Comparison of ENCODE assay signal across 25 mouse cellular contexts in the genomic region with DNA sequence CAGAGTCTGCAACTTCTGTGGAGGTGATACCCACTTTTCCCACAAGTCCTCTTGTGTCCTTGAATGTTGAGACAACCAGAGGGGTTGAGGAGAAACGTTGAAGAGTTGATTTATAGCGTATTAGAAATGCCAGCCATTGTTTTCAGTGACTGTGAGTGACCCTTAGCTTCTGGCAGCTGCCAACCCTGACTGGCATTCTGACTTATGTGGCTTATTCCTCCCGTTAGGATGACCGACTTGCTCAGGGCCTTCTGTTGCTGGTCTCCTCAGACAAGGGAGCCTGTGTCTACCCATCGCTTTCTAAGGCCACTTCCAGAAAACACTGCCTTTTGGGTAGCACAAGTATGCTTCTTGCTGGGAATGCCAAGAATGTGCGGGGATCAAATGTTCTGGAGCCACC. TPM values are rescaled to one million over a fixed set of nuclear protein-coding genes. Genes with fewer than 3 reads are reported as not detected.
A peak's percentile ranks its signal among the peaks of the same experiment; 100 is the strongest.
DNase-seq lines count a peak whose midpoint lies in the region; ATAC-seq and TF ChIP-seq lines count a peak whose summit lies in the region.
"Had no signal": no experiment of that assay in that cellular context is flagged by ENCODE, and none has a peak within 500 bp of the region (broad histone marks: within the 10 kb centered on the region; RNA-seq: fewer than 3 reads in every experiment).

No protein-coding gene starts in this region.

- H3K9ac ChIP-seq in heart, postnatal 0 days (replicated peaks; ENCODE audit: low read depth, low read length), result no peak overlapping the region
- no peak overlapping the region for H3K9ac ChIP-seq in liver, embryonic 12.5 days
- H3K9ac ChIP-seq: embryonic facial prominence, embryonic 12.5 days; heart, embryonic 13.5 days; hindbrain, embryonic 12.5 days had no signal

- WGBS in heart, postnatal 0 days, result 64% methylated on average over 6 of the region's 6 CpGs
- 82% methylated on average over 6 of the region's 6 CpGs for WGBS in limb, embryonic 10.5 days
- WGBS in liver, embryonic 12.5 days (ENCODE audit: insufficient replicate concordance), result 59% methylated on average over 6 of the region's 6 CpGs

- no peak overlapping the region for H3K4me2 ChIP-seq in heart, postnatal 0 days (ENCODE audit: low read depth, low read length)
- H3K4me2 ChIP-seq in liver, embryonic 12.5 days, result no peak overlapping the region
- H3K4me2 ChIP-seq: embryonic facial prominence, embryonic 12.5 days; heart, embryonic 13.5 days; hindbrain, embryonic 12.5 days had no signal

- TF ChIP-seq CTCF in gastrocnemius, adult 2 months (IDR thresholded peaks at IDR 0.05), result no peak
- no peak for TF ChIP-seq CTCF in heart, postnatal 0 days (IDR thresholded peaks at IDR 0.05; ENCODE audit: low read depth)

- no peaks in the 10 kb centered on the region for H3K36me3 ChIP-seq in heart, postnatal 0 days (replicated peaks; ENCODE audit: control insufficient read depth, insufficient read depth, low read length)
- H3K36me3 ChIP-seq in limb, embryonic 10.5 days, result no peaks in the 10 kb centered on the region
- H3K36me3 ChIP-seq in liver, embryonic 12.5 days, result no peaks in the 10 kb centered on the region
- H3K36me3 ChIP-seq: embryonic facial prominence, embryonic 12.5 days; forebrain, embryonic 10.5 days; heart, embryonic 13.5 days; hindbrain, embryonic 12.5 days had no signal

- no peaks in the 10 kb centered on the region for H3K9me3 ChIP-seq in heart, postnatal 0 days (replicated peaks; ENCODE audit: control insufficient read depth, low read length)
- H3K9me3 ChIP-seq in limb, embryonic 10.5 days (replicated peaks), result no peaks in the 10 kb centered on the region
- no peaks in the 10 kb centered on the region for H3K9me3 ChIP-seq in liver, embryonic 12.5 days (replicated peaks)
- H3K9me3 ChIP-seq: embryonic facial prominence, embryonic 12.5 days; forebrain, embryonic 10.5 days; heart, embryonic 13.5 days; hindbrain, embryonic 12.5 days had no signal

- TF ChIP-seq EP300 in heart, postnatal 0 days (IDR thresholded peaks at IDR 0.05; ENCODE audit: low read depth), result no peak

- DNase-seq in gastrocnemius, adult 2 months, result no peak
- no peak for DNase-seq in gastrocnemius, postnatal 25 days
- DNase-seq in heart, postnatal 0 days (ENCODE audit: low spot score), result no peak
- no peak for DNase-seq in heart, postnatal 10 days
- DNase-seq in adipocyte (ENCODE audit: low spot score), result peak; percentile 54
- no peak for DNase-seq in limb, embryonic 10.5 days (ENCODE audit: low spot score)
- no peak for DNase-seq in T-cell, adult 2 months (ENCODE audit: low spot score)
- DNase-seq: adrenal gland, postnatal 10 days; cerebellum, adult 11 months; cerebellum, adult 8-10 months; cerebellum, postnatal 14 days; embryo, embryonic 11 days; heart, postnatal 4 days had no signal

- ATAC-seq in heart, postnatal 0 days (ENCODE audit: insufficient read depth, low read depth), result no peak
- ATAC-seq in liver, embryonic 12.5 days, result no peak
- ATAC-seq: forebrain, embryonic 14.5 days; hindbrain, embryonic 16.5 days; inflammation-experienced regulatory T-cells, adult 6 months; intestine, postnatal 0 days; Patski had no signal

- no peaks in the 10 kb centered on the region for H3K27me3 ChIP-seq in heart, postnatal 0 days (ENCODE audit: control insufficient read depth, insufficient read depth, low read length)
- H3K27me3 ChIP-seq in limb, embryonic 10.5 days (ENCODE audit: low read depth, poor library complexity, severe bottlenecking), result no peaks in the 10 kb centered on the region
- H3K27me3 ChIP-seq in liver, embryonic 12.5 days (replicated peaks), result no peaks in the 10 kb centered on the region
- H3K27me3 ChIP-seq: CH12.LX; embryonic facial prominence, embryonic 12.5 days; heart, embryonic 13.5 days; hindbrain, embryonic 12.5 days; Patski had no signal

- intact Hi-C loops in gastrocnemius, adult 2 months (cut with DNase I), result loop anchor here (2.0 kb wide), 1 partner anchor 27 kb away; no protein-coding TSS in a partner anchor
- intact Hi-C loops in heart, postnatal 10 days (cut with DNase I), result loop anchor here (5.0 kb wide), 1 partner anchor 34 kb away; a partner anchor contains a TSS

- H3K4me1 ChIP-seq in heart, postnatal 0 days (ENCODE audit: control insufficient read depth, insufficient read depth), result peaks cover 23% of the 10 kb centered on the region
- H3K4me1 ChIP-seq in limb, embryonic 10.5 days, result peaks cover 44% of the 10 kb centered on the region
- H3K4me1 ChIP-seq in liver, embryonic 12.5 days, result no peaks in the 10 kb centered on the region

- H3K27ac ChIP-seq in gastrocnemius, adult 2 months, result peak overlapping the region; percentile 85
- 0 out of 2 replicates have a peak overlapping the region, but pooled peaks have one; percentile 31 for H3K27ac ChIP-seq in heart, postnatal 0 days (ENCODE audit: low read depth)
- peak overlapping the region; percentile 36; the same call in 1 of the 2 replicates for H3K27ac ChIP-seq in limb, embryonic 10.5 days
- H3K27ac ChIP-seq in liver, embryonic 12.5 days, result no peak overlapping the region
- H3K27ac ChIP-seq: embryonic facial prominence, embryonic 12.5 days; forebrain, embryonic 10.5 days; hindbrain, embryonic 12.5 days had no signal

- no peak overlapping the region for H3K4me3 ChIP-seq in gastrocnemius, adult 2 months
- no peak overlapping the region for H3K4me3 ChIP-seq in heart, postnatal 0 days (ENCODE audit: low read depth, low read length)
- H3K4me3 ChIP-seq in limb, embryonic 10.5 days, result no peak overlapping the region
- H3K4me3 ChIP-seq in liver, embryonic 12.5 days, result no peak overlapping the region
- H3K4me3 ChIP-seq: embryonic facial prominence, embryonic 12.5 days; erythroblast, embryonic 14.5 days; forebrain, embryonic 10.5 days; heart, embryonic 13.5 days; hindbrain, embryonic 12.5 days had no signal

RNA-seq across cellular contexts. Expression of a gene that starts 33.3 kb away (rescaled TPM):
- 10 to 100 TPM in 1 of 2 experiments, 1 to 10 TPM in 1; 5.4 to 12.1 TPM for total RNA-seq in gastrocnemius, adult 2 months (2021)
- 1 to 10 TPM; 7.4 to 8.9 TPM for total RNA-seq in gastrocnemius, postnatal 25 days (2021)
- total RNA-seq in heart, postnatal 0 days (2014; rRNA removed; ENCODE audit: low replicate concordance), result 2.2 and 3.4 TPM in 2 replicates
- polyA plus RNA-seq in heart, postnatal 0 days (2015; fragmentation: Nextera tagmentation; extraction: Ambion mirVana), result 0.86 and 1.1 TPM in 2 replicates
- 1 to 10 TPM; 3.2 to 3.8 TPM for total RNA-seq in heart, postnatal 10 days (2021)
- polyA plus RNA-seq in limb, embryonic 10.5 days (2016; fragmentation: Nextera tagmentation; extraction: Ambion mirVana), result 0.64 and 0.98 TPM in 2 replicates
- polyA plus RNA-seq in liver, embryonic 12.5 days (2016; fragmentation: Nextera tagmentation; extraction: Ambion mirVana), result 0.25 and 0.30 TPM in 2 replicates
- polyA plus RNA-seq: erythroblast, embryonic 14.5 days had no signal

RNA-seq across cellular contexts. Expression of a gene that starts 38.2 kb away (rescaled TPM):
- 10 to 100 TPM; 10.3 to 10.8 TPM for total RNA-seq in gastrocnemius, adult 2 months (2021)
- 10 to 100 TPM in 1 of 2 experiments, 1 to 10 TPM in 1; 7.7 to 10.0 TPM for total RNA-seq in gastrocnemius, postnatal 25 days (2021)
- 11.1 and 17.0 TPM in 2 replicates for total RNA-seq in heart, postnatal 0 days (2014; rRNA removed; ENCODE audit: low replicate concordance)
- 13.8 and 18.7 TPM in 2 replicates for polyA plus RNA-seq in heart, postnatal 0 days (2015; fragmentation: Nextera tagmentation; extraction: Ambion mirVana)
- total RNA-seq in heart, postnatal 10 days (2021), result 10 to 100 TPM; 21.1 to 23.3 TPM
- 52.7 and 53.3 TPM in 2 replicates for polyA plus RNA-seq in limb, embryonic 10.5 days (2016; fragmentation: Nextera tagmentation; extraction: Ambion mirVana)
- polyA plus RNA-seq in liver, embryonic 12.5 days (2016; fragmentation: Nextera tagmentation; extraction: Ambion mirVana), result 32.7 and 38.8 TPM in 2 replicates

RNA-seq across cellular contexts. Expression of a gene that starts 38.6 kb away (rescaled TPM):
- 10 to 100 TPM; 28.1 to 28.2 TPM for total RNA-seq in gastrocnemius, adult 2 months (2021)
- 10 to 100 TPM; 23.7 to 24.3 TPM for total RNA-seq in gastrocnemius, postnatal 25 days (2021)
- total RNA-seq in heart, postnatal 0 days (2014; rRNA removed; ENCODE audit: low replicate concordance), result 9.8 and 38.8 TPM in 2 replicates
- polyA plus RNA-seq in heart, postnatal 0 days (2015; fragmentation: Nextera tagmentation; extraction: Ambion mirVana), result 23.6 and 25.4 TPM in 2 replicates
- 10 to 100 TPM; 18.2 to 24.2 TPM for total RNA-seq in heart, postnatal 10 days (2021)
- polyA plus RNA-seq in limb, embryonic 10.5 days (2016; fragmentation: Nextera tagmentation; extraction: Ambion mirVana), result 3.9 and 4.7 TPM in 2 replicates
- polyA plus RNA-seq in liver, embryonic 12.5 days (2016; fragmentation: Nextera tagmentation; extraction: Ambion mirVana), result 5.4 and 5.8 TPM in 2 replicates
